Mouse (Mus musculus) heart, adult 2 months (tissue): Measurements from ENCODE around the gene Knl1. TPM values are rescaled to one million over a fixed set of nuclear protein-coding genes. Genes with fewer than 3 reads are reported as not detected.

Experiments used
- DNase-seq, 2 experiments: peaks; one replicate each; pipeline ENCODE4 v3.0.0; 2021
- H3K27ac ChIP-seq: fragments of 200-600 bp; 2 replicates; pipeline ENCODE4 v1.8.1; 2022
- H3K27me3 ChIP-seq: fragments of 200-500 bp; 2 replicates; pipeline ENCODE4 v1.6.1; 2012; ENCODE audit warnings: mild to moderate bottlenecking, low read length, inconsistent platforms, mixed read lengths; ENCODE audit not compliant: control insufficient read depth, insufficient read depth
- H3K36me3 ChIP-seq: fragments of 200-500 bp; 2 replicates; pipeline ENCODE4 v1.6.1; 2012; ENCODE audit warnings: low read length, inconsistent platforms; ENCODE audit not compliant: control insufficient read depth, insufficient read depth
- H3K4me1 ChIP-seq: fragments of 200-500 bp; 2 replicates; pipeline ENCODE4 v1.6.1; 2011; ENCODE audit warnings: low read length; ENCODE audit not compliant: control insufficient read depth, insufficient read depth
- H3K4me3 ChIP-seq: fragments of 200-600 bp; 2 replicates; pipeline ENCODE4 v1.8.1; 2022
- H3K79me2 ChIP-seq: fragments of 200-500 bp; replicated peaks from 2 replicates; pipeline ENCODE4 v1.6.1; 2012; ENCODE audit warnings: mild to moderate bottlenecking, inconsistent platforms, low read length, moderate library complexity, mixed read lengths; ENCODE audit not compliant: control insufficient read depth, insufficient read depth
- H3K9ac ChIP-seq: fragments of 200-500 bp; 2 replicates; pipeline ENCODE4 v1.6.1; 2012; ENCODE audit warnings: low read depth, mild to moderate bottlenecking, control low read depth, inconsistent platforms, low read length, mixed read lengths
- CTCF ChIP-seq: fragments of 200-600 bp; IDR thresholded peaks from 2 replicates; pipeline ENCODE4 v1.8.1; 2022; ENCODE audit warnings: antibody characterized with exemption, mild to moderate bottlenecking, moderate library complexity
- EP300 ChIP-seq: fragments of 200-500 bp; IDR thresholded peaks from 2 replicates; pipeline ENCODE4 v1.6.1; 2011; ENCODE audit warnings: low read depth, low read length, control low read depth; ENCODE audit not compliant: insufficient read depth
- POLR2A ChIP-seq: fragments of 200-500 bp; IDR thresholded peaks from 2 replicates; pipeline ENCODE4 v1.6.1; 2011; ENCODE audit warnings: mild to moderate bottlenecking, low read depth, low read length, control low read depth; ENCODE audit not compliant: insufficient read depth
- whole genome bisulfite sequencing: fragments of 180-500 bp; shearing (Covaris S2); methylation state at CpG from one replicate; pipeline ENCODE4 v1.1.7; 2018; 5-methylcytosine and 5-hydroxymethylcytosine counted together
- intact Hi-C: fragments of 180-260 bp; cut with DNase I; formaldehyde crosslinking; loops from one replicate; pipeline ENCODE4 v1.15.1; 2025
- polyA plus RNA-seq: library from polyadenylated mRNA; depleted of rRNA; stranded (reverse); fragments of >200 nt; gene quantifications from 2 replicates; pipeline ENCODE4 v1.2.3, GENCODE M21; 2012
- total RNA-seq, 2 experiments: library from RNA; stranded (reverse); gene quantifications; 2 replicates each; pipeline ENCODE4 v1.2.3; 2021

Knl1 gene
- total and polyA plus RNA-seq, 3 experiments: 0.02 to 0.48 (median 0.39) TPM

DNA sequence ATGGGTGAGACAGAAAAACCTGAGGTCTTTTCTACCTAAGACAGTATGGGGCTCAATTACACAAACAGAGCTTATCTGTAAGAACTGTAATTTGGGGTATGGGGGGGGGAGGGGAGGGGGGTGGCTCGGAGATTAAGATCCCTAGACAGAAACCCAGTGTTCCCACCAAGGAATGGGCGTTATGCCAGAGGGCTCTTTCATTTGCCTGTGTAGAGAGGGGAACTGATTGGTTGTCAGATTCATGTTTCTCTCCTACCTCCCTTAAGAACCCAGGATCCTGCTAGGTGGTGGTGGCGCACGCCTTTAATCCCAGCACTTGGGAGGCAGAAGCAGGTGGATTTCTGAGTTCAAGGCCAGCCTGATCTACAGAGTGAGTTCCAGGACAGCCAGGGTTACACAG is 27.4 kb upstream of the Knl1 start:
- intact Hi-C loops: loop anchor here (5.0 kb wide), 1 partner anchor 42 kb away; no protein-coding TSS in a partner anchor
- WGBS: 77% methylated on average over 4 of the region's 4 CpGs

DNA sequence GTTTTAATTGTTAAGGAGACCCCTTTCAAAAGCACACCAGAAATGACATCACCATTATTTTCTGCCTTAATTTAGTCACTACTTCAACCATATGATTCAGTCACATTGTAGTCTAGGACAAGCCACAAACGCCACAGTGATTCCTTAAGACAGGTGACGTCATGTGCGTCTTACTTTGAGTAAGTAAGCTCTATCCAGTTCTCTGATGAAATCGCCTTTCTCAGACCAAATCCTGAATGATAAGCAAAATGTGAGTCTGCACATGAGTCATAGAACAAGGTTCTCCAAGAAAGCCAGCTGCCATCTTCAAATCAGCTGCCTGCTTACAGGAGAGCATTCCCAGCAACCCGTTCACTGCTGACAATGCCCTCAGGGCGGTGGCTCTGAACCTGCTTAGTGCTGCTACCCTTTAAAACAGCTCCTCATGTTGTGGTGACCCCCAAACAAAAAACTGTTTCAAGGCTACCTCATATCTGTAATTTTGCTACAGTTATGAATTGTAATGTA is 23.7 kb upstream of the Knl1 start:
- 93% methylated on average over 6 of the region's 6 CpGs for WGBS
- Histone ChIP-seq H3K4me3 (no peak overlapping the region), H3K27me3 (no peaks in the 10 kb centered on the region), H3K79me2 (no peaks in the 10 kb centered on the region), H3K27ac (no peak overlapping the region), H3K36me3 (peaks cover 3% of the 10 kb centered on the region; the same call in 1 of the 2 replicates), H3K9ac (no peak overlapping the region), H3K4me1 (peaks cover 1% of the 10 kb centered on the region; the same call in 1 of the 2 replicates)
- DNase-seq: no peak
- intact Hi-C loops: no loop called here
- TF ChIP-seq POLR2A (no peak), EP300 (no peak), CTCF (no peak)

More for the DNA sequence above, 27.4 kb upstream of the Knl1 start:
- no peak overlapping the region for H3K4me3 ChIP-seq
- no peaks in the 10 kb centered on the region for H3K79me2 ChIP-seq
- H3K27me3 ChIP-seq: no peaks in the 10 kb centered on the region
- DNase-seq: no peak
- no peak overlapping the region for H3K27ac ChIP-seq
- H3K36me3 ChIP-seq: no peaks in the 10 kb centered on the region
- H3K4me1 ChIP-seq: peaks cover 3% of the 10 kb centered on the region
- TF ChIP-seq CTCF: no peak
- no peak for TF ChIP-seq EP300
- no peak for TF ChIP-seq POLR2A
- no peak overlapping the region for H3K9ac ChIP-seq

DNA sequence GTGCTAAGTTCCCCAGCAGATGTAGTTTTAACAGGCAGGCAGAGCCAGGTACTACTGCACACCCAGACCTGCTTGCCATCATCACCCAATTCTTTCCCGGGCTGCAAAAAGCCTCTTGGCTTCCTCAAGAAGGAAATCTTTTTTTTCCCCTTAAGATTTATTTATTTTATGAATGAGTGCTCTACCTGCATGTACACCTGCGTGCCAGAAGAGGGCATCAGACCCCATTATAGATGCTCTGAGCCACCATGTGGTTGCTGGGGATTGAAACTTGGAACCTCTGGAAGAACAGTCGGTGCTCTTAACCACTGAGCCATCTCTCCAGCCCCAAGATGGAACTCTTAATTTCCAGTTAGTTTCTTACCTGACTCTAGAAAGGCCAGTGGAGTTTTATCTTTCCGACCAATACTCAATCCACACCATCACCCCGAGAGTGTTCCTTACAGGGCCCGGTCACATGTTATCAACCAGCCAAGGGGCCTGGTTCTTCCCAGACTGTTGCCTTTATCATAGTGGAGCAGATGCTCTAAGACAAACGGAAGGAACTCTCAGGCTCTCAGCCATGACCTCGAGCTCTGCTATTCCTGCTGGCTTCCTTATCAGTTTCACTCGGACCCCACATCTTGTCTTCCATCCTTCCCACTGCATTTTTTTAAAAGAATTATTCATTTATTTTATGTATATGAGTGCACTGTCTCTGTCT is 22.2 kb upstream of the Knl1 start:
- Histone ChIP-seq H3K36me3 (peaks cover 3% of the 10 kb centered on the region; the same call in 1 of the 2 replicates), H3K4me3 (no peak overlapping the region), H3K27ac (no peak overlapping the region), H3K9ac (no peak overlapping the region), H3K4me1 (peaks cover 4% of the 10 kb centered on the region), H3K79me2 (no peaks in the 10 kb centered on the region), H3K27me3 (no peaks in the 10 kb centered on the region)
- DNase-seq: no peak
- intact Hi-C loops: no loop called here
- 54% methylated on average over 9 of the region's 9 CpGs for WGBS
- peak; percentile 54 for TF ChIP-seq CTCF
- no peak for TF ChIP-seq POLR2A

DNA sequence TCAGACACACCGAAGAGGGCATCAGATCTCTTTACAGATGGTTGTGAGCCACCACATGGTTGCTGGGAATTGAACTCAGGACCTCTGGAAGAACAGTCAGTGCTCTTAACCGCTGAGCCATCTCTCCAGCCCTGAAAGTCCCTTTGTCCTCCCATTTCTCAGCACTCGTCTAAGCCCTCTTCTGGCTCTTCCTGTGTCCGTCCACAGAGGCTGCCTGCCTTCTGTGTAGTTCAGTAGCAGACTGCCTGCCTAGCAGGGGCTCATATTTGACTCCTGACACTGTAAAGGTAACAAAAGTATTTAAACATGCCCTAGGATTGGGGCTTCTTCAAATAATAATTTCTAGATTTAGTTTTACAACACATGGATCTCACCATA is 21.7 kb upstream of the Knl1 start:
- Histone ChIP-seq H3K4me3 (no peak overlapping the region), H3K9ac (no peak overlapping the region), H3K27me3 (no peaks in the 10 kb centered on the region), H3K79me2 (no peaks in the 10 kb centered on the region), H3K4me1 (peaks cover 4% of the 10 kb centered on the region), H3K36me3 (peaks cover 3% of the 10 kb centered on the region; the same call in 1 of the 2 replicates), H3K27ac (no peak overlapping the region)
- 70% methylated on average over 4 of the region's 4 CpGs for WGBS
- no peak for TF ChIP-seq POLR2A
- TF ChIP-seq EP300: no peak
- no peak for TF ChIP-seq CTCF
- DNase-seq: no peak
- intact Hi-C loops: no loop called here

DNA sequence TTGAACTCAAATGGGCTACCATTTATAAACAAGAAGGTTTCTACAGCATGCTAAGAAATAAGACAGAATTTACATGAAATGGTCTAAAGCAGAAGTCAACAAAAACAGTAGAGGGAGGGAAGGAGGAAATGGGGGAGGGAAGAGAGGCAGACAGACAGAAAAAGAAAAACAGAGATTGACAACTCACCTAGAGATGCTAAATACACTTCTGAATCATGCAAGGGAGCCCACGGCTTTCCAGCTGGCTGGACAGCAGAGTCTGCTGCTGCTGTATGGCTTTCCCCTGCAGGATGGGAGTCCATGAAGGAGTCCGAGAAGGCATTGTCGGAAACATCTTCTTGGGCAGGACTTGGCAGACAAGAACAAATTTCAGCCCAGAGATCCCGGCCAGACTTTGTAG is 20.0 kb upstream of the Knl1 start:
- Histone ChIP-seq H3K4me3 (no peak overlapping the region), H3K4me1 (peaks cover 4% of the 10 kb centered on the region), H3K9ac (no peak overlapping the region), H3K27ac (no peak overlapping the region), H3K27me3 (no peaks in the 10 kb centered on the region), H3K36me3 (peaks cover 3% of the 10 kb centered on the region; the same call in 1 of the 2 replicates), H3K79me2 (no peaks in the 10 kb centered on the region)
- no peak for TF ChIP-seq EP300
- TF ChIP-seq CTCF: no peak
- TF ChIP-seq POLR2A: no peak
- intact Hi-C loops: no loop called here
- WGBS: 91% methylated on average over 4 of the region's 4 CpGs
- no peak for DNase-seq

DNA sequence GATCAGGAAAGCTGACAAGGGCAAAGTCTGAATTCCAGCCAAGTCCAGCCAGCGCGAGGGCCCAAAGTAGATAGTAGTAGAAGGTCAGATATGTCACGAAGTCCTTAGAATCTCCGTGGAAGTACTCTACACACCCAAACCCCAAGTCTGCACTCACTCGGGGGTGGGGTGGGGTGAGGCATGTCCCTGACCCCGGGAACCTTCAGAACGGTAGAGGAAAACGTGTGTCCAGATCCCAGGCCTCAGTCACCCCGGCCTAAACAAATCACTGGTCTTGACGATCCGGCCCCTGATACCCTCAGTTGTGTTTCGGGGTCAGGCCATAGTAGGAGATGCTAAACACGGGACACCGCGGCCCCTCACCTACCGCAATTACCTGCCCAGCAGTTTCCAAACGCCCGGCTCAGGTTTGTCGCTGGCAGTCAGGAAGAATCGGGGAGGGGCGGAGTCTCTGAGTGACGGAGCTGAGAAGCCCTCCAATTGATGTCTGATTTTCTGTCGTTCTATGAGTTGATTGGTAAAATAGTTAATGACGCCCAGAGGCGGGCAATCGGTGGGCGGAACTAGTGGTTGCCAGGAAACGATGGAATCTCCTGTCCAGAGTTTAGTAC is 17.9 kb upstream of the Knl1 start, which contains the start of gene Ccdc32:
Gene Ccdc32 (minus strand): TSS at position 453 of the 611 bp plus-strand sequence.
- peak within 1 kb of the TSS; percentile 71 for H3K4me3 ChIP-seq

More for the DNA sequence above, 17.9 kb upstream of the Knl1 start, which contains the start of gene Ccdc32:
- DNase-seq: peak; percentile 94 to 95
- H3K36me3 ChIP-seq: peaks cover 3% of the 10 kb centered on the region; the same call in 1 of the 2 replicates
- H3K27me3 ChIP-seq: no peaks in the 10 kb centered on the region
- H3K9ac ChIP-seq: peak within 1 kb of the TSS; percentile 87
- under 1% methylated on average over 28 of the region's 28 CpGs for WGBS
- H3K27ac ChIP-seq: peak within 1 kb of the TSS; percentile 77
- intact Hi-C loops: no loop called here
- peaks cover 4% of the 10 kb centered on the region for H3K4me1 ChIP-seq
- TF ChIP-seq POLR2A (peak; percentile 64), CTCF (no peak)
- no peaks in the 10 kb centered on the region for H3K79me2 ChIP-seq
